Mouse (Mus musculus) midbrain, embryonic 13.5 days (tissue): ENCODE measurements around the gene Mllt1. TPM values are rescaled to one million over a fixed set of nuclear protein-coding genes. Genes with fewer than 3 reads are reported as not detected.

Experiments used
- ATAC-seq: fragments of 200-750 bp; cut with Nextera tagmentation; 2 replicates; pipeline ENCODE4 v1.8.0; 2017; ENCODE audit warnings: mild to moderate bottlenecking, moderate TSS enrichment, moderate library complexity
- H3K27ac ChIP-seq: fragments of 300-500 bp; sonication (generic); 2 replicates; pipeline ENCODE4 v1.5.1; 2015; ENCODE audit warnings: inconsistent platforms, mild to moderate bottlenecking, moderate library complexity
- H3K27me3 ChIP-seq: fragments of 300-500 bp; sonication (generic); 2 replicates; pipeline ENCODE4 v1.6.1; 2015; ENCODE audit warnings: mild to moderate bottlenecking, inconsistent platforms
- H3K36me3 ChIP-seq: fragments of 300-500 bp; sonication (generic); 2 replicates; pipeline ENCODE4 v1.6.1; 2015; ENCODE audit warnings: mild to moderate bottlenecking, inconsistent platforms
- H3K4me1 ChIP-seq: fragments of 300-500 bp; sonication (generic); replicated peaks from 2 replicates; pipeline ENCODE4 v1.6.1; 2015; ENCODE audit warnings: inconsistent platforms
- H3K4me2 ChIP-seq: fragments of 300-500 bp; sonication (generic); replicated peaks from 2 replicates; pipeline ENCODE4 v1.6.1; 2015; ENCODE audit warnings: moderate library complexity, mild to moderate bottlenecking, inconsistent platforms
- H3K4me3 ChIP-seq: fragments of 300-500 bp; sonication (generic); replicated peaks from 2 replicates; pipeline ENCODE4 v1.5.1; 2015; ENCODE audit warnings: mild to moderate bottlenecking, inconsistent platforms
- H3K9ac ChIP-seq: fragments of 300-500 bp; sonication (generic); replicated peaks from 2 replicates; pipeline ENCODE4 v1.6.1; 2015; ENCODE audit warnings: mild to moderate bottlenecking, inconsistent platforms
- H3K9me3 ChIP-seq: fragments of 300-500 bp; sonication (generic); 2 replicates; pipeline ENCODE4 v1.6.1; 2016; ENCODE audit warnings: mild to moderate bottlenecking, inconsistent platforms
- WGBS: fragments of 180-500 bp; shearing (Covaris S2); methylation state at CpG from one replicate; pipeline ENCODE4 v1.1.7; 2015; 5-methylcytosine and 5-hydroxymethylcytosine counted together
- polyA plus RNA-seq: library from polyadenylated mRNA; unstranded; fragments of >200 nt; fragmentation: Nextera tagmentation; extraction: Ambion mirVana; gene quantifications from 2 replicates; pipeline ENCODE4 v1.2.1, GENCODE M21; 2015

Mllt1 gene
- polyA plus RNA-seq, 1 experiment from 2014 or later: 90.0 TPM

GRCm38 (mm10) chr17:56843678-56844077 lies 91.5 kb downstream of the Mllt1 start:
- H3K27ac ChIP-seq: no peak overlapping the region
- no peak overlapping the region for H3K4me3 ChIP-seq
- ATAC-seq: no peak
- H3K27me3 ChIP-seq: no peaks in the 10 kb centered on the region
- no peaks in the 10 kb centered on the region for H3K4me1 ChIP-seq
- WGBS: 86% methylated on average over 5 of the region's 5 CpGs
- H3K36me3 ChIP-seq: no peaks in the 10 kb centered on the region
- no peak overlapping the region for H3K4me2 ChIP-seq
- H3K9me3 ChIP-seq: no peaks in the 10 kb centered on the region
- H3K9ac ChIP-seq: no peak overlapping the region

Other genes starting within 250 kb of the Mllt1 start
- 465 and 479 TPM in 2 replicates for gene Ndufa11, start 217.6 kb downstream of the Mllt1 start, polyA plus RNA-seq
- 15.5 and 18.2 TPM in 2 replicates for gene Vmac, start 217.4 kb downstream of the Mllt1 start, polyA plus RNA-seq
- 2.9 and 4.0 TPM in 2 replicates for gene Nrtn, start 177.9 kb downstream of the Mllt1 start, polyA plus RNA-seq
- 63.7 TPM in 2 replicates for gene Dus3l, start 170.7 kb downstream of the Mllt1 start, polyA plus RNA-seq
- gene Prr22, start 165.2 kb downstream of the Mllt1 start, polyA plus RNA-seq: 1.7 and 1.9 TPM in 2 replicates
- gene Rfx2, start 104.4 kb downstream of the Mllt1 start, polyA plus RNA-seq: 4.0 and 6.3 TPM in 2 replicates
- not detected in 2 replicates for gene Acsbg2, start 61.0 kb downstream of the Mllt1 start, polyA plus RNA-seq
- 0.43 and 0.74 TPM in 2 replicates for gene 1700061G19Rik, start 59.9 kb downstream of the Mllt1 start, polyA plus RNA-seq
- gene Acer1, start 46.7 kb upstream of the Mllt1 start, polyA plus RNA-seq: not detected in 2 replicates
- 168 and 174 TPM in 2 replicates for gene Clpp, start 54.9 kb upstream of the Mllt1 start, polyA plus RNA-seq
- 40.2 and 45.5 TPM in 2 replicates for gene Alkbh7, start 61.9 kb upstream of the Mllt1 start, polyA plus RNA-seq
- 0.64 TPM in 1 of 2 replicates, not detected in the other for gene Pspn, start 64.6 kb upstream of the Mllt1 start, polyA plus RNA-seq
- gene Gtf2f1, start 75.9 kb upstream of the Mllt1 start, polyA plus RNA-seq: 68.0 and 74.8 TPM in 2 replicates
- gene Gm17949, start 76.1 kb upstream of the Mllt1 start, polyA plus RNA-seq: 0.28 and 0.75 TPM in 2 replicates
- 33.1 and 39.1 TPM in 2 replicates for gene Khsrp, start 96.1 kb upstream of the Mllt1 start, polyA plus RNA-seq
- gene Slc25a41, start 106.2 kb upstream of the Mllt1 start, polyA plus RNA-seq: not detected in 2 replicates
- gene Crb3, start 123.7 kb upstream of the Mllt1 start, polyA plus RNA-seq: 0.73 and 1.2 TPM in 2 replicates
- 24.3 and 26.9 TPM in 2 replicates for gene Slc25a23, start 124.4 kb upstream of the Mllt1 start, polyA plus RNA-seq
- 3.1 and 4.5 TPM in 2 replicates for gene Dennd1c, start 143.1 kb upstream of the Mllt1 start, polyA plus RNA-seq
- 307 and 321 TPM in 2 replicates for gene Tubb4a, start 152.4 kb upstream of the Mllt1 start, polyA plus RNA-seq
- gene Tnfsf9, start 169.9 kb upstream of the Mllt1 start, polyA plus RNA-seq: 5.7 and 6.6 TPM in 2 replicates
- 0.44 and 0.82 TPM in 2 replicates for gene Cd70, start 214.4 kb upstream of the Mllt1 start, polyA plus RNA-seq